Mouse (Mus musculus): ENCODE measurements around the gene Tfdp2. TPM values are rescaled to one million over a fixed set of nuclear protein-coding genes. Genes with fewer than 3 reads are reported as not detected.

Gene Tfdp2
- polyA plus RNA-seq, 1 experiment from 2014 or later: 20.3 TPM

DNA sequence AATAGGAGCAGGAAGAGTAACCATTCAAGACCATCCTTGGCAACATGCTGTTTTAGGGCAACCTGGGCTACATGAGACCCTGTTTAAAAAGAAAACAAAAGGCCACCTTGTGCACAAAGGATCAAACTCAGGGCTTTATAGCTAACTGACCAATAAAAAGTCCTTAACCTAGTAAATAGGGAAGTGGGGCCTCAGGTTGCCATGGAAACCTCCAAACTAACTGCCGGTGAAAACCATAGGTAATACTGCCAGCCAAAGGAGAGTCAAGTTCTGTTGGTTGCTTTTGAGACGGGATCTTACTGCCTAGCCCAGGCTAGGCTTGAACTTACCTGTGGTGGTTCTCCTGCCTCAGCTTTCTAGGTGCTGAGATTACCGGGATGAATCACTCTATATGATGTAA, 25.5 kb upstream of the Tfdp2 start:
- Histone ChIP-seq H3K4me1 (ENCODE audit: control insufficient read depth, insufficient read depth, low read length) (no peaks in the 10 kb centered on the region), H3K9ac (replicated peaks; ENCODE audit: low read depth, low read length) (no peak overlapping the region), H3K27me3 (ENCODE audit: control insufficient read depth, insufficient read depth, low read length) (no peaks in the 10 kb centered on the region), H3K4me2 (ENCODE audit: low read depth, low read length) (no peak overlapping the region), H3K36me3 (ENCODE audit: control insufficient read depth, insufficient read depth, low read length) (no peaks in the 10 kb centered on the region), H3K27ac (ENCODE audit: low read depth, low read length) (no peak overlapping the region), H3K9me3 (ENCODE audit: control insufficient read depth, low read length) (no peaks in the 10 kb centered on the region), H3K4me3 (ENCODE audit: low read depth, low read length) (no peak overlapping the region)
- WGBS: 51% methylated on average over 3 of the region's 3 CpGs
- no peak for ATAC-seq (ENCODE audit: low read depth)

DNA sequence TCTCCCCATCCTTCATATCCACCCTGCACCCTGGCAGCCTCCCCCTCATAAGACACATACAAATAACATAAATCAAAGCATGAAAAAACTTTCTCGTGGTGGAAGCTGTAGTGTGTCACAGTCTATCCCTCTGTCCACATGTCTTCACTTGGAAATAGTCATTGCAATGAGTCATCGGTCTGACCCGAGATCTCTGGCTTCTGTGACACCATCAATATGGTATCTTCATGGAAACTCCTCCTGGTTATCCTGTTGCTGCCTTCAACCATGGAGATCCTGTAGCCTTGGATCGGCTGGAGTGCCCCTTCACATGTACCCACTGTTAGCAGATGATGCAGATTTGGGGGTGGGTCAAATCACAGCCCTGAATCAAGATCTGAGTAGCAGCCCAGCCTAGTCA, 11.2 kb upstream of the Tfdp2 start:
- no peaks in the 10 kb centered on the region for H3K9me3 ChIP-seq (ENCODE audit: control insufficient read depth, low read length)
- WGBS: 88% methylated on average over 4 of the region's 4 CpGs
- H3K9ac ChIP-seq (replicated peaks; ENCODE audit: low read depth, low read length): no peak overlapping the region
- H3K4me3 ChIP-seq (ENCODE audit: low read depth, low read length): no peak overlapping the region
- no peak for ATAC-seq (ENCODE audit: low read depth)
- H3K27ac ChIP-seq (ENCODE audit: low read depth, low read length): no peak overlapping the region
- H3K36me3 ChIP-seq (ENCODE audit: control insufficient read depth, insufficient read depth, low read length): no peaks in the 10 kb centered on the region
- H3K27me3 ChIP-seq (ENCODE audit: control insufficient read depth, insufficient read depth, low read length): no peaks in the 10 kb centered on the region
- H3K4me2 ChIP-seq (ENCODE audit: low read depth, low read length): no peak overlapping the region
- H3K4me1 ChIP-seq (ENCODE audit: control insufficient read depth, insufficient read depth, low read length): no peaks in the 10 kb centered on the region

DNA sequence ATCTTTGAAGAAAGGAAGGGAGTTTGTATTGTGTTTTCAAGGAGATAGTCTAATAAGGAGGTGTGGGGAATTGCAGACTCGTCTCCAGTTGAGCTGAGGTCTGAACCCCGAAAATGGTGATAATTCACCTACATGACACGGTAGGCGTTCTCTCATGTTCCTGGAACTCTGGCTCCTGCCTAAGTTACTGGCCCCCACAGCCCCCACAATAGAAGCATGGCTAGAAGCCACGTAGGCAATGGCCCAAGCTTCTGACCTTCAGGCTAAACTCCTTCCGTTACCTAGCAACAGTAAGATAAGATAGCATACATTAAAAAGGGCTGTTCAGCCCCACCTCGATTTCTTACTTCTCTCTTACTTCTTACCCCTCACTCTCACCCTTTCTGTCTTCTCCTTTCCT, 9.4 kb upstream of the Tfdp2 start:
- Histone ChIP-seq H3K36me3 (ENCODE audit: control insufficient read depth, insufficient read depth, low read length) (no peaks in the 10 kb centered on the region), H3K9me3 (ENCODE audit: control insufficient read depth, low read length) (no peaks in the 10 kb centered on the region), H3K4me2 (ENCODE audit: low read depth, low read length) (no peak overlapping the region), H3K4me1 (ENCODE audit: control insufficient read depth, insufficient read depth, low read length) (no peaks in the 10 kb centered on the region), H3K27ac (ENCODE audit: low read depth, low read length) (no peak overlapping the region), H3K27me3 (ENCODE audit: control insufficient read depth, insufficient read depth, low read length) (no peaks in the 10 kb centered on the region), H3K9ac (replicated peaks; ENCODE audit: low read depth, low read length) (no peak overlapping the region), H3K4me3 (ENCODE audit: low read depth, low read length) (no peak overlapping the region)
- no peak for ATAC-seq (ENCODE audit: low read depth)
- 76% methylated on average over 7 of the region's 7 CpGs for WGBS

DNA sequence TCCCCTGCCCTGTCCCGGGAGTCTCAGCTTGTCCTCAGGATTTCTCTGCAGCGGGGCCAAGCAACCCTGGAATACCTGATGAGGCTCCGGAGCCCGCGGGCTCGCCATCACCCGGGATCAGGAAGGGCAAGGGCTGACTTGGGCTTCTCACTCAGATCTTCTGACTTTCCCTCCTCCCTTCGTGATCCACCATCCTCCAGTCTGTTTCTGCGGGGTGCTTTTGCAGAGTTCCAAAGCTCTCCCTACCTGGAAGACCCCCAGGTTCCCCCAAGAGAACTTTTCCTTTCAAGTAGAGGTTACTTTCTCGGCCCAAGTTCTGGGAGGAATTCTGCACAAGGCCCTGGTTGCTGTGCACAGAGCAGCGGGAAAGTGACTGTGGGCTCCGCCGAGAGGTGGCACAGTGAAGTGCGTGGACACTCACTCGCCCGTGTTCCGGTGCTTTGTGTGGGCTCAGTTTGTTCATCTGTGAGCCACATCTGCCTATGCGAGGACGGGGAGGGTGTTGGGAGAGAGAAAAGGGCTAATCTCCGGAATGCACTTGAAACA, 634 bp downstream of the Tfdp2 start:
- under 1% methylated on average over 20 of the region's 20 CpGs for WGBS
- H3K4me2 ChIP-seq (ENCODE audit: low read depth, low read length): peak overlapping the region; percentile 100
- H3K4me1 ChIP-seq (ENCODE audit: control insufficient read depth, insufficient read depth, low read length): peaks cover 7% of the 10 kb centered on the region; the same call in 1 of the 2 replicates
- H3K36me3 ChIP-seq (ENCODE audit: control insufficient read depth, insufficient read depth, low read length): no peaks in the 10 kb centered on the region
- peak; percentile 44; the same call in 1 of the 2 replicates for ATAC-seq (ENCODE audit: low read depth)
- H3K9me3 ChIP-seq (ENCODE audit: control insufficient read depth, low read length): no peaks in the 10 kb centered on the region
- H3K4me3 ChIP-seq (ENCODE audit: low read depth, low read length): peak overlapping the region; percentile 94
- 0 out of 2 replicates have a peak overlapping the region, but pooled peaks have one; percentile 55 for H3K27ac ChIP-seq (ENCODE audit: low read depth, low read length)
- no peaks in the 10 kb centered on the region for H3K27me3 ChIP-seq (ENCODE audit: control insufficient read depth, insufficient read depth, low read length)
- H3K9ac ChIP-seq (replicated peaks; ENCODE audit: low read depth, low read length): peak overlapping the region; percentile 74

DNA sequence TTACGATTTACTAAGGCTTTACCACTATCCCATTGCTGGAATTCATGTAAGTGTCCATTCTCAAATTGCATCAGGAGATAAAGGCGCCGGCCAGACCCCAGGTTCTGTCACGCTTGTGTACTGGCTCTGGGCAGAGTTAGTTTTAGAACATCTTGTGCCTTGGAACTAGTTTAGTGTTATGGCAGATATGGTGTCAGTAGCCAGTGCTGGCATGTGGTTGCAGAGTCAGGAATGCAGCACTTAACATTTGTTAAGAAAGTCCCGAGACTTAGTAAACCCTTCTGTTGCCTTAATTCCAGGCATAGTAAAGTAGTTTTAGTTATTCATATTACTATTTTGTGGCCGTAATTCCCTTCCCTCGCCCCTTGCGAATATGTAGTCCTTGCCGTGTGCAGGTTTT, 1.7 kb downstream of the Tfdp2 start:
- H3K4me2 ChIP-seq (ENCODE audit: low read depth, low read length): no peak overlapping the region; the same call in 1 of the 2 replicates
- H3K27ac ChIP-seq (ENCODE audit: low read depth, low read length): no peak overlapping the region
- 64% methylated on average over 9 of the region's 9 CpGs for WGBS
- H3K36me3 ChIP-seq (ENCODE audit: control insufficient read depth, insufficient read depth, low read length): no peaks in the 10 kb centered on the region
- peaks cover 7% of the 10 kb centered on the region; the same call in 1 of the 2 replicates for H3K4me1 ChIP-seq (ENCODE audit: control insufficient read depth, insufficient read depth, low read length)
- no peak for ATAC-seq (ENCODE audit: low read depth)
- no peaks in the 10 kb centered on the region for H3K27me3 ChIP-seq (ENCODE audit: control insufficient read depth, insufficient read depth, low read length)
- H3K9ac ChIP-seq (replicated peaks; ENCODE audit: low read depth, low read length): no peak overlapping the region
- H3K9me3 ChIP-seq (ENCODE audit: control insufficient read depth, low read length): no peaks in the 10 kb centered on the region
- H3K4me3 ChIP-seq (ENCODE audit: low read depth, low read length): no peak overlapping the region

GRCm38 (mm10) chr9:96203663-96204062, 7.6 kb downstream of the Tfdp2 start:
- Histone ChIP-seq H3K4me1 (ENCODE audit: control insufficient read depth, insufficient read depth, low read length) (no peaks in the 10 kb centered on the region), H3K36me3 (ENCODE audit: control insufficient read depth, insufficient read depth, low read length) (no peaks in the 10 kb centered on the region), H3K27me3 (ENCODE audit: control insufficient read depth, insufficient read depth, low read length) (no peaks in the 10 kb centered on the region), H3K4me2 (ENCODE audit: low read depth, low read length) (no peak overlapping the region), H3K27ac (ENCODE audit: low read depth, low read length) (no peak overlapping the region), H3K9me3 (ENCODE audit: control insufficient read depth, low read length) (no peaks in the 10 kb centered on the region), H3K4me3 (ENCODE audit: low read depth, low read length) (no peak overlapping the region), H3K9ac (replicated peaks; ENCODE audit: low read depth, low read length) (no peak overlapping the region)
- WGBS: 99% methylated on average over 3 of the region's 3 CpGs
- ATAC-seq (ENCODE audit: low read depth): no peak

- WGBS: 99% methylated on average over 3 of the region's 3 CpGs
- no peaks in the 10 kb centered on the region for H3K36me3 ChIP-seq (ENCODE audit: control insufficient read depth, insufficient read depth, low read length)
- ATAC-seq (ENCODE audit: low read depth): no peak
- H3K27ac ChIP-seq (ENCODE audit: low read depth, low read length): no peak overlapping the region
- H3K27me3 ChIP-seq (ENCODE audit: control insufficient read depth, insufficient read depth, low read length): no peaks in the 10 kb centered on the region
- H3K4me1 ChIP-seq (ENCODE audit: control insufficient read depth, insufficient read depth, low read length): no peaks in the 10 kb centered on the region
- H3K9ac ChIP-seq (replicated peaks; ENCODE audit: low read depth, low read length): no peak overlapping the region
- H3K9me3 ChIP-seq (ENCODE audit: control insufficient read depth, low read length): no peaks in the 10 kb centered on the region
- no peak overlapping the region for H3K4me2 ChIP-seq (ENCODE audit: low read depth, low read length)
- H3K4me3 ChIP-seq (ENCODE audit: low read depth, low read length): no peak overlapping the region
Observed at GRCm38 (mm10) chr9:96207428-96207827, 11.4 kb downstream of the Tfdp2 start.

DNA sequence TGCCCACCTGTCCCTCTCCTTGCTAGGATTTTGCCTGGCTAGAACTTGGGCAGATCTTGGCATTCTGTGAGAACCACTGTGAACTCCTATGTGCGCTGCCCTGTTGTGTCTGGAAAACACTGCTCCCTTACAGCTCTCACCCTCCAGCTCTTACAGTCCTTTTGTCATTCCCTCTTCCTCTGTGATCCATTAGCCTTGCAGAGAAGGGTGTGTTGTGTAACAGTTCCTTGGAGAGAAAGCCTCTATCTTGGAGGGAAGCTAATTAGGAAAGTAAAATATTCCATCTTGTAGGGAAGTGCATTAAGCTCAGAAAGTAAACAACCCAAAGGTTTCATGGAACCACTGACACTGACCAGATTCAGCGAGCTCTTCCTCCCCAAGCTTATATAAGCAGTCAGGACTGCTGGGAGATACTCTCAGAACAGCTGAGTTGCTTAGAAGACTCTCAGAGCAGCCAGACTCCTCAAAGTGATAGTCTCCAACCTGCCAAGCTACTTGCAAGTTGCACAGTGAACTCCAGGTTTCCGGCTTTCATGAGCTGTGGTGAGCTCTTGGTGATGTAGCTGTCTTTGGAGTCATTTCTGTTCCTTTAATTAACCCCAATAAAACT, 17.1 kb downstream of the Tfdp2 start:
- H3K27me3 ChIP-seq (ENCODE audit: control insufficient read depth, insufficient read depth, low read length): no peaks in the 10 kb centered on the region
- H3K4me3 ChIP-seq (ENCODE audit: low read depth, low read length): no peak overlapping the region
- H3K4me1 ChIP-seq (ENCODE audit: control insufficient read depth, insufficient read depth, low read length): no peaks in the 10 kb centered on the region
- no peak overlapping the region for H3K27ac ChIP-seq (ENCODE audit: low read depth, low read length)
- 92% methylated on average over 3 of the region's 3 CpGs for WGBS
- no peaks in the 10 kb centered on the region for H3K9me3 ChIP-seq (ENCODE audit: control insufficient read depth, low read length)
- ATAC-seq (ENCODE audit: low read depth): no peak
- no peaks in the 10 kb centered on the region for H3K36me3 ChIP-seq (ENCODE audit: control insufficient read depth, insufficient read depth, low read length)
- H3K9ac ChIP-seq (replicated peaks; ENCODE audit: low read depth, low read length): no peak overlapping the region
- no peak overlapping the region for H3K4me2 ChIP-seq (ENCODE audit: low read depth, low read length)

- no peaks in the 10 kb centered on the region for H3K36me3 ChIP-seq (ENCODE audit: control insufficient read depth, insufficient read depth, low read length)
- no peak for ATAC-seq (ENCODE audit: low read depth)
Observed at GRCm38 (mm10) chr9:96214171-96214570, 18.1 kb downstream of the Tfdp2 start.

More at GRCm38 (mm10) chr9:96214171-96214570, 18.1 kb downstream of the Tfdp2 start:
- whole genome bisulfite sequencing: 92% methylated on average over 2 of the region's 2 CpGs
- no peak overlapping the region for H3K27ac ChIP-seq (ENCODE audit: low read depth, low read length)
- H3K4me3 ChIP-seq (ENCODE audit: low read depth, low read length): no peak overlapping the region
- H3K9ac ChIP-seq (replicated peaks; ENCODE audit: low read depth, low read length): no peak overlapping the region
- no peaks in the 10 kb centered on the region for H3K9me3 ChIP-seq (ENCODE audit: control insufficient read depth, low read length)
- no peaks in the 10 kb centered on the region for H3K27me3 ChIP-seq (ENCODE audit: control insufficient read depth, insufficient read depth, low read length)
- H3K4me2 ChIP-seq (ENCODE audit: low read depth, low read length): no peak overlapping the region
- H3K4me1 ChIP-seq (ENCODE audit: control insufficient read depth, insufficient read depth, low read length): no peaks in the 10 kb centered on the region

All from neural tube, embryonic 14.5 days (tissue).